Mouse (Mus musculus) heart, postnatal 0 days (tissue): Measurements from ENCODE around the gene Maoa.

Source experiments
- CTCF ChIP-seq: IDR thresholded peaks from 2 replicates; pipeline ENCODE4 v1.5.1; 2016; ENCODE audit warnings: antibody characterized with exemption, control low read depth, low read depth
- EP300 ChIP-seq: IDR thresholded peaks from 2 replicates; pipeline ENCODE4 v1.6.1; 2016; ENCODE audit warnings: antibody characterized with exemption, low read depth

DNA sequence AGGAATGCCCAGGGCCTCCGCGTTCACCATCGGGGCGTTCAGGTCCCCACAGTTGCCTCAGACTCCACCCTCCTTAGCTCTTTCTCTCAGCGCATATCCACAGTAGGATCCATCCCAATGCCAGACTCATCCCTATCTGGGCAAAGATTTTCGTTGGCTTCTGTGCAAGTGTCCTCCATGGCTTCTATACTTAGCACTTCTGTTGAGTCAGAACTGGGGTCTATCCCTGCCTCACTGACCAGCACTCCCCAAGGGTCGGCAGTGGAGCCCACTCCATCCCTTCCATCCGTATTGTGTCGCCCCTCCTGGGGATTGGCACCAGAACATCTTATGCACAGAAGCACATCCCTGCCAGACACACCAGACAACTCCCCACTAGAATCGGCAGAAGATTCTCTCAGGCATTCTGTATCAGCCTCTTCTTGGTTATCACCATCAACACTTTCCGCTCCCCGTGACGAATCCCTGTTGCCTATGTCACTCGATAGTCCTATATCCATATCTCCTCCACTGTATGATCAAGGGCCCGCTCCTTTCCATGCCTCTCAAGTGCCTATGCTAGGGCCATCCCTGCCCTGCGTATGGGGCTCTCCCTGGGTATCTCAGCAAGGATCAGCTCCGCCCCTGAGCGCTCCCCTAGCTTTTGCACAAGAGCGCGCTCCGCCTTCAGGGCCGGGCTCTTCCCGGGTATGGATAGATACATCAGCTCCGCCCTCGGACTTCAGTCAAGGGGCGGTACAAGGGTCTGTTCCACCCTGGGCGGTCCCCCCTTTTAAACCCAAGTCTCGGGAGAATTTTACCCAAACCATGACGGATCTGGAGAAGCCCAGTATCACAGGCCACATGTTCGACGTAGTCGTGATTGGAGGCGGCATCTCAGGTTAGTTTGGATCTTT, at the start of gene Maoa:
- TF ChIP-seq CTCF (no peak), EP300 (no peak)
